Mouse (Mus musculus) spleen, postnatal 10 days (tissue): ENCODE measurements around the gene Gm14190.
"Not testable (repeated sequence)": the region's sequence is repeated elsewhere in the genome, so short reads cannot be mapped to it uniquely, and the experiment has no call there.

Experiments used
- DNase-seq, 2 experiments: peaks; one replicate each; pipeline ENCODE4 v3.0.0; 2021 to 2022; ENCODE audit warnings: low spot score in 2 of 2

Gm14190 gene

DNA sequence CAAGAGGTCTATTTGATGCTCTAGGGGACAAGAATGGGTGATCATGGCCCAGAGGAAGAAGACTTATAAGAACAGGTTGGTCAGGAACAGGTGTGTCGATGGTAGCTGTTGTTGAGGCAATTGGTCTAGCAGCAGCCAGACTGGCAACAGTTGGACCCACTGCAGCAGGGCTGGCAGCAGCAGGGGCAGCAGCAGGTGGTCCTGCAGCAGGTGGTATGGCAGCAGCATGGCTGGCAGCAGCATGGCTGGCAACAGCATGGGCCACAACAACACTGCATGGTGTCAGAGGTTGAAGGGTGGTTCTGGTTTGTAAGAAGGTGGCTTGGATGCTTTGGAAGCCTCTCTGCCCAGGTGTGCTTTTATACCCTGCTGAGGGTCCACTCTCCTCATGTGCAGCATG lies at the start of gene Gm14190:
TSS of gene Gm14190 (minus strand) at position 278 of the 400 bp plus-strand sequence.
- no peak for DNase-seq

DNA sequence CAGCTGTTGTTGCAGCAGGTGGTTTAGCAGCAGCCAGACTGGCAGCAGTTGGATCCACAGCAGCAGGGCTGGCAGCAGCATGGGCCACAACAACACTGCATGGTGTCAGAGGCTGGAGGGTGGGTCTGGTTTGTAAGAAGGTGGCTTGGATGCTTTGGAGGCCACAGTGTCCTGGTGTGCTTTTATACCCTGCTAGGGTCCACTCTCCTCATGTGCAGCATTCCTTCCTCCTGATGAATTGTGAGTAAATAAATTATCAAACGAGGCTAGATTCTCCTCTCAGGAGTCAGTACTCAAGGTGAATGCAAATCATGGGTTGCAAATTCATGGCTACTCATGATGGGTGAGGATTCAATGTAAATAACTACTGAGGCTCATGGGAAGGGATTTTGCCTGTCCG lies 43.6 kb upstream of the Gm14190 start, which contains the start of gene Gm14180:
TSS of gene Gm14180 (minus strand) at position 101 of the 400 bp plus-strand sequence.
- no peak for DNase-seq

DNA sequence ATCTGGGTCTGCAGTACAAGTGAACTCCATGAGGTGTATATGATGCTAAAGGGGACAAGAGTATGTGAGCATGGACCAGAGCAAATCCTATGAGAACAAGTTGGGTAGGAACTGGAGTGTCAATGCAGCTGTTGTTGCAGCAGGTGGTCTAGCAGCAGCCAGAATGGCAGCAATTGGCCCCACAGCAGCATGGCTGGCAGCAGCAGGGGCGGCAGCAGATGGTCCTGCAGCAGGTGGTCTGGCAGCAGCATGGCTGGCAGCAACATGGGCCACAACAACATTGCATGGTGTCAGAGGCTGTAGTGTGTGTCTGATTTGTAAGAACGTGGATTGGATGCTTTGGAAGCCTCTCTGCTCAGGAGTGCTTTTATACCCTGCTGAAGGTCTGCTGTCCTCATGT lies 33.5 kb upstream of the Gm14190 start:
- DNase-seq = no peak

DNA sequence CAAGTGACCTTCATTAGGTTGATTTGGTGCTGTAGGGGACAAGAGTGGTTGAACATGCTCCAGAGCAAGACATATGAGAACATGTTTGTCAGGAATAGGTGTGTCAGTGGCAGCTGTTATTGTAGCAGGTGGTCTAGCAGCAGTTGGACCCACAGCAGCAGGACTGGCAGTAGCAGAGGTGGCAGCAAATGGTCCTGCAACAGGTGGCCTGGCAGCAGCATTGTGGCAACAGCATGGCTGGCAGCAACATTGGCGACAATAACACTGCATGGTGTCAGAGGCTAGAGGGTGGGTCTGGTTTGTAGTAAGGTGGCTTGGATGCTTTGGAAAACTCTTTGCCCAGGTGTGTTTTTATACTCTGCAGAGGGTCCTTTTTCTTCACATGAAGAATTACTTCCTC lies 28.2 kb upstream of the Gm14190 start:
- DNase-seq = no peak

DNA sequence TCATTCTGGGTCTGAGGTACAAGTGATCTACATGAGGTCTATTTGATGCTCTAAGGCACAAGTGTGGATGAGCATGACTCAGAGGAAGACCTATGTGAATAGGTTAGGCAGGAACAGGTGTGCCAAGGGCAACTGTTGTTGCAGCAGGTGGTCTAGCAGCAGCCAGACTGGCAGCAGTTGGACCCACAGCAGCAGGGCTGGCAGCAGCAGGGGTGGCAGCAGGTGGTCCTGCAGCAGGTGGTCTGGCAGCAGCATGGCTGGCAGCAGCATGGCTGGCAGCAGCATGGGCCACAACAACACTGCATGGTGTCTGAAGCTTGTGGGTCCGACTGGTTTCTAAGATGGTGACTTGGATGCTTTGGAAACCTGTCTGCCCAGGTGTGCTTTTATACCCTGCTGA lies 5.3 kb downstream of the Gm14190 start:
- not testable (repeated sequence) for DNase-seq

DNA sequence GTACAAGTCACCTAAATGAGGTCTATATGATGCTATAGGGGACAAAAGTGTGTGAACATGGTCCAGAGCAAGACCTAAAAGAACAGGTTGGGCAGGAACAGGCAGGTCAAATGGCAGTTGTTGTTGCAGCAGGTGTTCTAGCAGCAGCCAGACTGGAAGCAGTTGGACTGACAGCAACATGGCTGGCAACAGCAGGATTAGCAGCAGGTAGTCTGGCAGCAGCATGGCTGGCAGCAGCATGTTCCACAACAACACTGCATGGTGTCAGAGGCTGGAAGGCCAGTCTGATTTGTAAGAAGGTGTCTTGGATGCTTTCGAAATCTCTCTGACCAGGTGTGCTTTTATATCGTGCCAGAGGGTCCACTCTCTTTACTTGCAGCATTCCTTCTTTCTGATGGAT lies 7.1 kb downstream of the Gm14190 start:
- DNase-seq = no peak

DNA sequence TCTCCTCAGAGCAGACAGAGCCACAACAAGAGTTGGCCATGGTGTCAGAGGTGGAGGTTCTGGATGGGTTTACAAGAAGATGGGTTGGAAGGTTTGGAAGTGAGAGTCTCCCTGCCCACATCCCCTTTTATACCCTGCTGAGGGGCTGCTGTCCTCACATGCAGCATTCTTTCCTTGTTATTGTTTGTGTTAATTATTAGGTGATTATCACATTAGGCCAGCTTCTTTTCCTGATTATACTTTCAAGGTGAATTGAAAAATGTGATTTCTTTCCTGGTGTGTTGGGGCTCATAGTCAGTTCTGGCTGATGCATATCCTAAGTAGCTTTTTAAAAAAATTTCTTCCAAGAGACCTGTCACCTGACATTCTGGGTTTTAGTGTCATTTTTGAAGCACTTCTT lies 24.7 kb downstream of the Gm14190 start, which contains the start of gene Krtap4-6:
TSS of gene Krtap4-6 (minus strand) at position 101 of the 400 bp plus-strand sequence.
- no peak for DNase-seq

DNA sequence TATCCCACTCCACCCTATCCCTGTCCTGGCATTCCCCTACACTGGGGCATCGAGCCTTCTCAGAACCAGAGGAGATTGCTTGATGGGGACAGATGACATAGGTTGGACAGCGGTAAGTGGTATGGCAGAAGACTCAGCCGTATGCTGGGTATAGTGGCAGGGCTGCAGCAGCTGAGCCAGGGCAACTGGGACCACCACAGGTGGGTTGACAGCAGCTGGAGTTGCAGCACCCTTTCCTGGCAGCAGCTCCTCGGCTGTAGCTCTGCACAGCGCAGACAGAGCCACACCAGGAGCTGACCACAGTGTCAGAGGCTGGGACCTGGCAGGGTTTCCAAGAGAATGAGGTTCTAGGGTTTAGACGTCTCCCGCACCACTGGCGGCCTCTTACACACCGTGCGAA lies 27.7 kb downstream of the Gm14190 start:
- no peak for DNase-seq

DNA sequence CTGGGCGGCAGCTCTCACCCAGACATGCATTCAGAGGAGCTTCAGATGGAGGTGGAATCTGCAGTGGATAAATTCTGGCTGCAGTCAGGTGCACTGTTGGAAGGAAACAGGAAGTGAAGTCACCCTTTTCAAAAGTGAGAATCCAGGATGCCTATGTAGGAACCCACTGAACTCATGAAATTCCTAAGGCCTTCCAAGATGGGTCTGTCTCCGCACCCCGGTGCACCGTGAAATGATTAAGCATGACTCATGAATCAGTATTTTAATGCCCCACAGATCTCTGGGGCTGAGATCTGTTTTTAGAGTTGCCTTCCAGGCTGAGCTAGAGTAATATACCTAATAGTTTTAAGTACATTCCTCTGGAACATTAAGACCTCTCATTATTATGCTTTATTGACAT lies 31.3 kb downstream of the Gm14190 start:
- no peak for DNase-seq

DNA sequence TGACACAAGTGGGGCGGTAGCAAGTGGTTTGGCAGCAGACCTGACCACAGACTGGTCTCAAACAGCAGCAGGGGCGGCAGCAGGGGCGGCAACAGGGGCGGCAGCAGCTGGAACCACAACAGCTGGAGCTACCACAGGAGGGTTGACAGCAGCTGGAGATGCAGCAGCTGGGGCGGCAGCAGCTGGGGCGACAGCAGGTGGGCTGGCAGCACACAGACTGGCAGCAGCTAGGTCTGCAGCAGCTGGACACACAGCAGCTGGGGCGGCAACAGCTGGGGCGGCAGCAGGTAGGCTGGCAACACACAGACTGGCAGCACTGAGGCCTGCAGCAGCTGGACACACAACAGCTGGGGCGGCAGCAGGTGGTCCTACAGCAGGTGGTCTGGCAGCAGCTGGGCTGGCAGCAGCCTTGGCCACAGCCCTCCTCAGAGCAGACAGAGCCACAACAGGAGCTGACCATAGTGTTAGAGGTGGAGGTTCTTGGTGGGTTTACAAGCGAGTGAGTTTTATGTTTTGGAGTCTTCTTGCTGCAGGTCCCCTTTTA lies 32.0 kb downstream of the Gm14190 start, which contains the start of gene Gm11563:
TSS of gene Gm11563 (minus strand) at position 494 of the 544 bp plus-strand sequence.
- not testable (repeated sequence) for DNase-seq

DNA sequence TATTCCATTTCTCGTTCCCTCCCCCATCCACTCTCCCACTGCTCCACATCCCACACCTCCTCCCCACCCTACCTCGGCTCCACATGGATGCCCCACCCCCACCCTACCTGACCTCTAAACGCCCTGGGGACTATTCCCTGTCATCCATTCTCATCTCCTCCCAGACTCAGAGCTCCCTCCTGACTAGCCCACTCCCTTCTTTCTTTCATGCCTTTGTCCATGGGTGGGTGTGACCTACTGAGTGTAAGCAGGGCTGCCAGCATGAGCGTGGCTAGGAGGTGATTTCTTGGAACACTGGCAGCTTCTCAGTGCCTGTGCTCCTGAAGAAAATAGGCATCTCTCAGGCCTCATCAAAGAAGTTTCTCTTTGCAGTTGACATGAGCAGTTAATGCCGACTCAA lies 33.5 kb downstream of the Gm14190 start:
- no peak for DNase-seq

DNA sequence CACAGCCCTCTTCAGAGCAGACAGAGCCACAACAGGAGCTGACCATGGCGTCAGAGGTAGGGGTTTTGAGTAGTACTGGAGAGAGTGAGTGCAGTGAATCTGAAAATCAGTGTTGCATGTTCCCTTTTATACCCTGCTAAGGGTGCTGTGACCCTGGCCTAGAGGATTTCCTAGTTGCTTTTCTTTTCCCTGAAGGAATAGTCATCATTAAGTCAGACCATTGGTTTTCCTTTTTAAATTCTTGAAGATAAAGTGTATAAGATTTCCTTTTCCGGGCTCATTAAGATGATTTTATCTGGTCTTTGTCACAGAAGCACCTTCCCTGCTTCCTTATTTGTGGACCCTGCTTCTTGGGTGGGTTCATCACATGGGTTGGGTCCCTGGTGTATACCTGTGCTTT lies 40.4 kb downstream of the Gm14190 start, which contains the start of gene Gm11555:
TSS of gene Gm11555 (minus strand) at position 101 of the 400 bp plus-strand sequence.
- DNase-seq = no peak

DNA sequence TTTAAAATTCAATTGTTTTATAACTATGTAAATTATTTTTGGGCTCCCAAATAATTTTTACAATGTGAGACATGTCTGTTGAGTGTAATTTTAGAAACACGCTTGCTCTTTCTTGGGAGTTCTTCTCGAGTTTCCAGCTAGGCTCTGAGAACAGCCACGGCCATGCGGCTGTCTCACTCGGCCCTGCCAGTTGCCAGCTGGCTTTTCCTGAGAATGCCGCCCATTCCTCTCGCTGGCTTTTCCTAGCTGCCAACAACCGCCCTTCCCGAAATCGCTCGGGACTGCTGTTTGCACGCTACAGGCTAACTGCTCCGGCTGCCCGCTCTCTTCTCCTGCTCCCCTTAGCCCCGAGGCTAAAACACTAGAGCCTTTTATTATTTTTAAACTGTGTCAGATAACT lies 44.1 kb downstream of the Gm14190 start:
- DNase-seq = no peak

DNA sequence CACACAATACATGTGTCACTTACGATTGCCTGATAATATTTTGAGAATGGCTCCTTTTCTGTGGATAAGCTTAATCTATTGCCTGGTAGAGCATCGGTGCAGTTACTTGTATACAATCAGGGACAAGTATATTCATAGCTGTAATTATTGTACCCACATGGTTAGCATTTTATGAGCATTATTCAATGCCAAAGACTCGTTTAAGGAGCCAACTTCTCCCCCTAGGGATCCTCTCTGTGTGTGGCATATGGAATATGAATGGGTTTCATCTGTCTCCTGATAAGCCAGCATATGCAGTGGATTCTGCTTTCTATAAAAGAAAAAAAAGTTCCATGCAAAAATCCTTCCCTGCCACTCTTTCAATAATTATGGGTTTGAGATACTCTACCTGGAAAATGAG lies 46.2 kb downstream of the Gm14190 start:
- DNase-seq = no peak

DNA sequence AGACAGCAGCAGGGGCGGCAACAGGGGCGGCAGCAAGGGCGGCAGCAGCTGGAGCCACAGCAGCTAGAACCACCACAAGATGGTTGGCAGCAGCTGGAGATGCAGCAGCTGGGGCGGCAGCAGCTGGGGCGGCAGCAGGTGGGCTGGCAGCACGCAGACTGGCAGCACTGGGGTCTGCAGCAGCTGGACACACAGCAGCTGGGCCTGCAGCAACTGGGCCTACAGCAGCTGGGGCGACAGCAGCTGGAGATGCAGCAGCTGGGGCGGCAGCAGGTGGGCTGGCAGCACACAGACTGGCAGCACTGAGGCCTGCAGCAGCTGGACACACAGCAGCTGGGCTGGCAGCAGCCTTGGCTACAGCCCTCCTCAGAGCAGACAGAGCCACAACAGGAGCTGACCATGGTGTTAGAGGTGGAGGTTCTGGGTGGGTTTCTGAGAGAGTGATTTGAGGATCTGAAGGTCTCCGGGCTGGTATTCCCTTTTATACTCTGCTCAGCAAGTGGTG lies 46.9 kb downstream of the Gm14190 start, which contains the start of gene Krtap4-7:
TSS of gene Krtap4-7 (minus strand) at position 455 of the 505 bp plus-strand sequence.
- DNase-seq = not testable (repeated sequence)

DNA sequence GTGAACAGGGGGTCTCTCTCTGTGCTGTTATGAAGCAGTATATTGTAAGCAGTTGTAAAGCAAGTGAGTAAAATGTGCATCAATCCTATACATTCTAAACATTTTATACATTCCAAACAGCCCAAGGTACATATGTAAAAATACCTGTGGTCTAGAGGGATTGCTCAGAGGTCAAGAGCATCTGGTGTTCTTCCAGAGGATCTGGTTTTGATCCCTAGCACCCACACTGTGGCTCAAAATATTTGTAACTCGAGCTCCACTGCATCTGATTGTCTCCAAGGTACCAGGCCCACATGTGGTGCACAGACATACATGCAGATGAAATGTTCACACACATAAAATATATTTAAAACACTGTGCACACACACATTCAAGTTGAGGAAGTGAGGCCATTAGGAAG lies 49.6 kb downstream of the Gm14190 start:
- no peak for DNase-seq
